Mouse (Mus musculus): ENCODE data around the gene Tmem74b. TPM values are rescaled to one million over a fixed set of nuclear protein-coding genes. Genes with fewer than 3 reads are reported as not detected.

Tmem74b gene
- polyA plus RNA-seq, 1 experiment = not detected

GRCm38 (mm10) chr2:151715526-151715925, 13.7 kb downstream of the Tmem74b start:
- H3K4me3 ChIP-seq (ENCODE audit: low read depth, low read length) = no peak overlapping the region
- no peaks in the 10 kb centered on the region for H3K4me1 ChIP-seq (ENCODE audit: control insufficient read depth, insufficient read depth, low read length)
- no peaks in the 10 kb centered on the region for H3K9me3 ChIP-seq (replicated peaks; ENCODE audit: control insufficient read depth, insufficient read depth, low read length, poor library complexity, severe bottlenecking)
- H3K9ac ChIP-seq (ENCODE audit: low read depth, poor library complexity, severe bottlenecking) = no peak overlapping the region
- no peak overlapping the region for H3K27ac ChIP-seq (ENCODE audit: insufficient read depth, low read length)
- H3K36me3 ChIP-seq (ENCODE audit: control insufficient read depth, insufficient read depth, low read length, poor library complexity, severe bottlenecking) = peaks cover 18% of the 10 kb centered on the region
- TF ChIP-seq POLR2A (IDR thresholded peaks at IDR 0.05; ENCODE audit: insufficient read depth, low read length) (no peak), CTCF (IDR thresholded peaks at IDR 0.05; ENCODE audit: low read depth, low read length) (no peak), EP300 (IDR thresholded peaks at IDR 0.05; ENCODE audit: insufficient read depth, low read depth, low read length) (no peak)
- H3K27me3 ChIP-seq (ENCODE audit: control insufficient read depth, insufficient read depth, low read length, poor library complexity, severe bottlenecking) = no peaks in the 10 kb centered on the region

- no peaks in the 10 kb centered on the region for H3K9me3 ChIP-seq (replicated peaks; ENCODE audit: control insufficient read depth, insufficient read depth, low read length, poor library complexity, severe bottlenecking)
- no peak overlapping the region for H3K27ac ChIP-seq (ENCODE audit: insufficient read depth, low read length)
- TF ChIP-seq CTCF (IDR thresholded peaks at IDR 0.05; ENCODE audit: low read depth, low read length) (no peak), POLR2A (IDR thresholded peaks at IDR 0.05; ENCODE audit: insufficient read depth, low read length) (no peak), EP300 (IDR thresholded peaks at IDR 0.05; ENCODE audit: insufficient read depth, low read depth, low read length) (no peak)
- H3K27me3 ChIP-seq (ENCODE audit: control insufficient read depth, insufficient read depth, low read length, poor library complexity, severe bottlenecking) = no peaks in the 10 kb centered on the region
- no peak overlapping the region for H3K4me3 ChIP-seq (ENCODE audit: low read depth, low read length)
- no peaks in the 10 kb centered on the region for H3K4me1 ChIP-seq (ENCODE audit: control insufficient read depth, insufficient read depth, low read length)
- H3K36me3 ChIP-seq (ENCODE audit: control insufficient read depth, insufficient read depth, low read length, poor library complexity, severe bottlenecking) = peaks cover 18% of the 10 kb centered on the region
- H3K9ac ChIP-seq (ENCODE audit: low read depth, poor library complexity, severe bottlenecking) = no peak overlapping the region
Observed at GRCm38 (mm10) chr2:151716318-151717055, 14.7 kb downstream of the Tmem74b start.

- Histone ChIP-seq H3K4me3 (ENCODE audit: low read depth, low read length) (no peak overlapping the region), H3K9me3 (replicated peaks; ENCODE audit: control insufficient read depth, insufficient read depth, low read length, poor library complexity, severe bottlenecking) (no peaks in the 10 kb centered on the region), H3K27me3 (ENCODE audit: control insufficient read depth, insufficient read depth, low read length, poor library complexity, severe bottlenecking) (no peaks in the 10 kb centered on the region), H3K36me3 (ENCODE audit: control insufficient read depth, insufficient read depth, low read length, poor library complexity, severe bottlenecking) (peaks cover 26% of the 10 kb centered on the region), H3K27ac (ENCODE audit: insufficient read depth, low read length) (no peak overlapping the region), H3K4me1 (ENCODE audit: control insufficient read depth, insufficient read depth, low read length) (no peaks in the 10 kb centered on the region), H3K9ac (ENCODE audit: low read depth, poor library complexity, severe bottlenecking) (no peak overlapping the region)
- TF ChIP-seq CTCF (IDR thresholded peaks at IDR 0.05; ENCODE audit: low read depth, low read length) (no peak), POLR2A (IDR thresholded peaks at IDR 0.05; ENCODE audit: insufficient read depth, low read length) (no peak), EP300 (IDR thresholded peaks at IDR 0.05; ENCODE audit: insufficient read depth, low read depth, low read length) (no peak)
Observed at GRCm38 (mm10) chr2:151724094-151724493, 22.3 kb downstream of the Tmem74b start.

- no peaks in the 10 kb centered on the region for H3K4me1 ChIP-seq (ENCODE audit: control insufficient read depth, insufficient read depth, low read length)
- no peak overlapping the region for H3K27ac ChIP-seq (ENCODE audit: insufficient read depth, low read length)
- no peaks in the 10 kb centered on the region for H3K9me3 ChIP-seq (replicated peaks; ENCODE audit: control insufficient read depth, insufficient read depth, low read length, poor library complexity, severe bottlenecking)
- peaks cover 39% of the 10 kb centered on the region for H3K36me3 ChIP-seq (ENCODE audit: control insufficient read depth, insufficient read depth, low read length, poor library complexity, severe bottlenecking)
- H3K9ac ChIP-seq (ENCODE audit: low read depth, poor library complexity, severe bottlenecking) = no peak overlapping the region
- TF ChIP-seq POLR2A (IDR thresholded peaks at IDR 0.05; ENCODE audit: insufficient read depth, low read length) = no peak
- no peak for TF ChIP-seq EP300 (IDR thresholded peaks at IDR 0.05; ENCODE audit: insufficient read depth, low read depth, low read length)
- no peak for TF ChIP-seq CTCF (IDR thresholded peaks at IDR 0.05; ENCODE audit: low read depth, low read length)
- no peak overlapping the region for H3K4me3 ChIP-seq (ENCODE audit: low read depth, low read length)
- no peaks in the 10 kb centered on the region for H3K27me3 ChIP-seq (ENCODE audit: control insufficient read depth, insufficient read depth, low read length, poor library complexity, severe bottlenecking)
Observed at GRCm38 (mm10) chr2:151733151-151733865, 31.5 kb downstream of the Tmem74b start.

- H3K36me3 ChIP-seq (ENCODE audit: control insufficient read depth, insufficient read depth, low read length, poor library complexity, severe bottlenecking) = peaks cover 20% of the 10 kb centered on the region
- H3K27me3 ChIP-seq (ENCODE audit: control insufficient read depth, insufficient read depth, low read length, poor library complexity, severe bottlenecking) = no peaks in the 10 kb centered on the region
- no peak for TF ChIP-seq EP300 (IDR thresholded peaks at IDR 0.05; ENCODE audit: insufficient read depth, low read depth, low read length)
- TF ChIP-seq POLR2A (IDR thresholded peaks at IDR 0.05; ENCODE audit: insufficient read depth, low read length) = no peak
- TF ChIP-seq CTCF (IDR thresholded peaks at IDR 0.05; ENCODE audit: low read depth, low read length) = no peak
- no peaks in the 10 kb centered on the region for H3K4me1 ChIP-seq (ENCODE audit: control insufficient read depth, insufficient read depth, low read length)
- H3K9me3 ChIP-seq (replicated peaks; ENCODE audit: control insufficient read depth, insufficient read depth, low read length, poor library complexity, severe bottlenecking) = no peaks in the 10 kb centered on the region
- no peak overlapping the region for H3K9ac ChIP-seq (ENCODE audit: low read depth, poor library complexity, severe bottlenecking)
- H3K27ac ChIP-seq (ENCODE audit: insufficient read depth, low read length) = no peak overlapping the region
- H3K4me3 ChIP-seq (ENCODE audit: low read depth, low read length) = no peak overlapping the region
Observed at GRCm38 (mm10) chr2:151735422-151735821, 33.6 kb downstream of the Tmem74b start.

- H3K27me3 ChIP-seq (ENCODE audit: control insufficient read depth, insufficient read depth, low read length, poor library complexity, severe bottlenecking) = no peaks in the 10 kb centered on the region
- H3K27ac ChIP-seq (ENCODE audit: insufficient read depth, low read length) = no peak overlapping the region
- no peak overlapping the region for H3K9ac ChIP-seq (ENCODE audit: low read depth, poor library complexity, severe bottlenecking)
- H3K9me3 ChIP-seq (replicated peaks; ENCODE audit: control insufficient read depth, insufficient read depth, low read length, poor library complexity, severe bottlenecking) = no peaks in the 10 kb centered on the region
- TF ChIP-seq POLR2A (IDR thresholded peaks at IDR 0.05; ENCODE audit: insufficient read depth, low read length) = no peak
- no peak for TF ChIP-seq CTCF (IDR thresholded peaks at IDR 0.05; ENCODE audit: low read depth, low read length)
- TF ChIP-seq EP300 (IDR thresholded peaks at IDR 0.05; ENCODE audit: insufficient read depth, low read depth, low read length) = no peak
- H3K4me1 ChIP-seq (ENCODE audit: control insufficient read depth, insufficient read depth, low read length) = no peaks in the 10 kb centered on the region
- no peak overlapping the region for H3K4me3 ChIP-seq (ENCODE audit: low read depth, low read length)
- peaks cover 18% of the 10 kb centered on the region for H3K36me3 ChIP-seq (ENCODE audit: control insufficient read depth, insufficient read depth, low read length, poor library complexity, severe bottlenecking)
Observed at GRCm38 (mm10) chr2:151738460-151738859, 36.7 kb downstream of the Tmem74b start.
